Mouse (Mus musculus): Measurements from ENCODE around the gene Fam71d. TPM values are rescaled to one million over a fixed set of nuclear protein-coding genes. Genes with fewer than 3 reads are reported as not detected.

Fam71d gene
- polyA plus RNA-seq, 1 experiment: not detected

DNA sequence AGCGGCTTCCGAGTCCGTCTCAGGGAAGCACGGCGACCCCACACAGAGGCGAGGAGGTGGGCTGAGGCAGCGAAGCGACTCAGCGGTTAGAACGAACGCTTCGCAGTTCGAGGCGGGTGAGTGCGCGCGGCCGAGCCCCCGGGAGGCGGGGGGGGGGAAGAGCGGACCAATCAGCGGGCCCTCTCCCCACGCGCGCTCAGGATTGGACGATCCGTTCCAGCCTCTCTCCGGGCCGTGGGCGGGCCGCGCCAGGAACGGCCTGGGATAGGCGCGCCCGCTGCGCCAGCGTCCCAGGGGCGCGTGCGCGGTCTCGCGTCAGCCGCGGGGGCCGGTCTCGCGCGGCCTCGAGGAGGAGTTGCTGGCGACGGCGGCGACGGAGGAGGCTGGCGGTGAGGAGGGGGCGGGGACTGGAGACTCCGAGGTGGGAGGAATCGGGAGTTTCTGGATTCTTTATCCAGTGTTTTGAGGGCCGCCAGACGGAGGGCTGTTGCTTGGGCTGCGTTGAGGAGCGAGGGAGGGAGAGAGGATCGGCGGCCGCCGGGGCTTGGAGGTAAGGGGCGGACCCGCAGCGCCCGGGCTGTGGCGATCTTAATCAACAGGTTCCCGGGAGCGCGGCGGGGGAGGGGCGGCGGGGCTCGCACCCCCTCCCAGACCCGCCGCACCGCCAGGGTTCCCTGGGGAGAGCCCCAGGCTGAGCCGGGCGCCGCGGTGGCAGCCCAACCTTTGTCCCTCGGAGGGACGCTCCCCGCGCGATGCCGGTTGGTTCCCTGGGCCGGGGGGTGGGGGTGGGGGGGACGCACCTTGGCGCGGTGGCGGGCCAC lies 57.4 kb downstream of the Fam71d start, which contains the start of gene Mpp5:
Gene Mpp5, plus strand, starts transcription at position 351 of the 821 bp plus-strand sequence.
- peak within 1 kb of the TSS; percentile 89 for H3K4me3 ChIP-seq (replicated peaks)
- H3K36me3 ChIP-seq (ENCODE audit: control insufficient read depth): no peaks in the 10 kb centered on the region
- no peak for TF ChIP-seq TAL1 (IDR thresholded peaks at IDR 0.05; ENCODE audit: low read length)
- no peak for TF ChIP-seq GATA1 (IDR thresholded peaks at IDR 0.05; ENCODE audit: low read length)
- H3K9me3 ChIP-seq (ENCODE audit: control insufficient read depth, low read length): no peaks in the 10 kb centered on the region
- peaks cover 2% of the 10 kb centered on the region for H3K27me3 ChIP-seq (ENCODE audit: control insufficient read depth)
- H3K4me1 ChIP-seq (ENCODE audit: control insufficient read depth): peaks cover 23% of the 10 kb centered on the region

DNA sequence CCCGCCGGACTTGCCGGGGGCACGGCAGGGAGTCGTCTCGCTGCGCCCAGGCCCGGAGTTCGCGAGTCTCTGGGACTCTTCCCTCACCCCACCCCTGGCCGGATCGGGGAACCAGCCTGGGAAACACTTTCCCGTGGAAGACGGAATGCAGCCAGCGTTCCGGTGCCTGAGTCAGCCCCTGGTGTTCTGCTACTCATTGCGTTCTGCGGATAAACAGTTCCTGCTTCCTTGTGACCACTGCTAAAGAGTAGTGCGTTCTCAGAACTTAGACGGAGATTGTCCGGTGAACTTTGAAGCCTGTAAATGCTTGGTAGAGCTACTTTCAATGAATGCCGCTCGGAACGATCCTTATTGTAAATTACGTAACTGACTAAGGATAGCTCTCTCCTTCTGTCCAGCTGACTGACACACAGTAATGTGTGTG lies 58.1 kb downstream of the Fam71d start:
- Histone ChIP-seq H3K9me3 (ENCODE audit: control insufficient read depth, low read length) (no peaks in the 10 kb centered on the region), H3K4me1 (ENCODE audit: control insufficient read depth) (peaks cover 23% of the 10 kb centered on the region), H3K4me3 (replicated peaks) (peak overlapping the region; percentile 89), H3K27me3 (ENCODE audit: control insufficient read depth) (peaks cover 2% of the 10 kb centered on the region), H3K36me3 (ENCODE audit: control insufficient read depth) (no peaks in the 10 kb centered on the region)
- TF ChIP-seq GATA1 (IDR thresholded peaks at IDR 0.05; ENCODE audit: low read length) (no peak), TAL1 (IDR thresholded peaks at IDR 0.05; ENCODE audit: low read length) (no peak)

DNA sequence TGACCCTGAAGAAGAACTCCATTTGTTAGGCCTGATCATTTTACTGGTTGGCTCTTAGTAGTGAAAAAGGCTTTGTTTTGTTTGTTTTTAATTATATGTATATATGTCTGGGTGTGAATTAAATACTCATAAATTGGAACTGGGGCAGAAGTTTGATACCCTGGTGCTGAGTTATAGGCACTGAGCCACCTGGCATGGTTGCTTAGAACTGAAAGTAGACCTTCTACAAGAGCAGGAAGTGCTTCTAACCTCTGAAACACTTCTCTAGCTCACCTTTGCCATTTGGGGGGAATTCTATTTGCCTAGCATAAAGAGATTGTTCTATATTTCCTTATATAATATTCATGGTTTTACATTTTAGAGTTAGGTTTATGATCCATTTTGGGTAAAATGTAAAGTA lies 70.6 kb downstream of the Fam71d start:
- no peaks in the 10 kb centered on the region for H3K36me3 ChIP-seq (ENCODE audit: control insufficient read depth)
- peaks cover 4% of the 10 kb centered on the region; the same call in 1 of the 2 replicates for H3K4me1 ChIP-seq (ENCODE audit: control insufficient read depth)
- H3K9me3 ChIP-seq (ENCODE audit: control insufficient read depth, low read length): no peaks in the 10 kb centered on the region
- TF ChIP-seq GATA1 (IDR thresholded peaks at IDR 0.05; ENCODE audit: low read length) (no peak), TAL1 (IDR thresholded peaks at IDR 0.05; ENCODE audit: low read length) (no peak)
- H3K27me3 ChIP-seq (ENCODE audit: control insufficient read depth): no peaks in the 10 kb centered on the region
- no peak overlapping the region for H3K4me3 ChIP-seq (replicated peaks)

DNA sequence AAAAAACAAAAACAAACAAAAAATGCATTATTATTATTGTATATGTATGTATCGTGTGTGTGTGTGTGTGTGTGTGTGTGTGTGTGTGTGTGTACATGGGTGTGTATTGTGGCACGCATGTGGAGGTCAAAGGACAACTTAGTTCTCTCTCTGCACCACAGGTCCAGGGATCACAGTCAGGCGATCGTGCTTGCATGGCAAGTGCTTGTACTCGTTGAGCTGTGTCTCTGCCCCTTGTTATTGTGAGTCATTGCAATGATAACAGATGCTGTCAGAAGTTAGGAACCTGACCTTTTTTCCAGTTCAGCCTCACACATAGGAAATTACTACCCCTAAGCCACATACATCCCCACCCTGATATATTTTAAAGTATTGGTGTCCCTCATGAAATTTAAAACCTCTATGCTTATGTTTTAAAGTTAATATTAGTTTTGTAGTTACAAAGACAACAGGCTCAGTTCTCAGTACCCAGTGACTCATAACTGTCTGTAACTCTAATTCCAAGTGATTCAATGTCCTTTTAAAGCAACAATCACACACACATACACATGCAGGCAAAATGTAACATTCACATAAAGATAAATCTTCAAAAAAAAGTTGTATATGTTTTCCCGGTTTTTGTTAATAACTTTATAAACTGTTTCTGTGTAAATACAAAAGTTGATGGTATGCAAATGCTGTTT lies 77.8 kb downstream of the Fam71d start:
- TF ChIP-seq GATA1 (IDR thresholded peaks at IDR 0.05; ENCODE audit: low read length) (no peak), TAL1 (IDR thresholded peaks at IDR 0.05; ENCODE audit: low read length) (no peak)
- no peak overlapping the region for H3K4me3 ChIP-seq (replicated peaks)
- H3K27me3 ChIP-seq (ENCODE audit: control insufficient read depth): no peaks in the 10 kb centered on the region
- H3K36me3 ChIP-seq (ENCODE audit: control insufficient read depth): no peaks in the 10 kb centered on the region
- no peaks in the 10 kb centered on the region for H3K4me1 ChIP-seq (ENCODE audit: control insufficient read depth)
- H3K9me3 ChIP-seq (ENCODE audit: control insufficient read depth, low read length): no peaks in the 10 kb centered on the region

DNA sequence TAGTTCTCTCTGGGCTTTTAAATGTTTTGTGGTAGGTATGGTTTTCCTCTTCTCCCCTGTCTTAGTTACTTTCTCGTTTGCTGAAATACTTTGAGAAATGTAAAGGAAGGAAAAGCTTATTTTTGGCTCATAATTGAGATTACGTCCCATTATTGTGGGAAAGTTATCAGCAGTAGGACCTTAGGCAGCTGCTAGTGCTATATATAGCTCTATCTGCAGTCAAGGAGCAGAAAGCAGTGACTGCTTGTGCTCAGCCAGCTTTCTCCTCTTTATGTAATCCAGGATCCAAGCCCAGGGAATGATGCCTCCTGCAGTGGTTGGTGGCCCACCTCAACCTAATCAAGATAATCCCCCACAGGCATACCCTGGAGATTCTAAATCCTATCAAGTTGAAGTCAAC lies 81.9 kb downstream of the Fam71d start:
- Histone ChIP-seq H3K9me3 (ENCODE audit: control insufficient read depth, low read length) (no peaks in the 10 kb centered on the region), H3K4me1 (ENCODE audit: control insufficient read depth) (no peaks in the 10 kb centered on the region), H3K4me3 (replicated peaks) (no peak overlapping the region), H3K36me3 (ENCODE audit: control insufficient read depth) (no peaks in the 10 kb centered on the region), H3K27me3 (ENCODE audit: control insufficient read depth) (no peaks in the 10 kb centered on the region)
- TF ChIP-seq GATA1 (IDR thresholded peaks at IDR 0.05; ENCODE audit: low read length) (no peak), TAL1 (IDR thresholded peaks at IDR 0.05; ENCODE audit: low read length) (no peak)

DNA sequence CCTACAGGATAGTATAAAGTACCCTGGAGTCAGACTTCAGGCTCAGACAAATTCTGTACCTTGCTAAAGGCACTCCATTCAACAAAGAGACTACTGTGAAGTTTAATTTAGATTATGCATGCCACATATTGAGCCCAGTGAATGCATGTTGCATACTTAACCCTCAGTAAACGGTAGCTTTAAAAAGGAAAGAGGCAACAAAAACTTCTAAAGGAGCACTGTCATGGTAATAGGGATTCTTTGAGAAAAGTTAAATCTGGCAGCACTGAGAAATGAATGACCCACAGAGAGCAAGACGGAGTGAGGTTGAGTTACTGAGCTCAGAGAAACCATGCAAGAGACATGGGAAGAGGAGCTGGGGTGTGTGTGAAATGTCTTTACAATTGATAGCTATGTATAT lies 86.6 kb downstream of the Fam71d start:
- TF ChIP-seq TAL1 (IDR thresholded peaks at IDR 0.05; ENCODE audit: low read length): no peak
- no peak for TF ChIP-seq GATA1 (IDR thresholded peaks at IDR 0.05; ENCODE audit: low read length)
- no peaks in the 10 kb centered on the region for H3K9me3 ChIP-seq (ENCODE audit: control insufficient read depth, low read length)
- no peaks in the 10 kb centered on the region for H3K4me1 ChIP-seq (ENCODE audit: control insufficient read depth)
- no peaks in the 10 kb centered on the region for H3K36me3 ChIP-seq (ENCODE audit: control insufficient read depth)
- no peak overlapping the region for H3K4me3 ChIP-seq (replicated peaks)
- H3K27me3 ChIP-seq (ENCODE audit: control insufficient read depth): no peaks in the 10 kb centered on the region

DNA sequence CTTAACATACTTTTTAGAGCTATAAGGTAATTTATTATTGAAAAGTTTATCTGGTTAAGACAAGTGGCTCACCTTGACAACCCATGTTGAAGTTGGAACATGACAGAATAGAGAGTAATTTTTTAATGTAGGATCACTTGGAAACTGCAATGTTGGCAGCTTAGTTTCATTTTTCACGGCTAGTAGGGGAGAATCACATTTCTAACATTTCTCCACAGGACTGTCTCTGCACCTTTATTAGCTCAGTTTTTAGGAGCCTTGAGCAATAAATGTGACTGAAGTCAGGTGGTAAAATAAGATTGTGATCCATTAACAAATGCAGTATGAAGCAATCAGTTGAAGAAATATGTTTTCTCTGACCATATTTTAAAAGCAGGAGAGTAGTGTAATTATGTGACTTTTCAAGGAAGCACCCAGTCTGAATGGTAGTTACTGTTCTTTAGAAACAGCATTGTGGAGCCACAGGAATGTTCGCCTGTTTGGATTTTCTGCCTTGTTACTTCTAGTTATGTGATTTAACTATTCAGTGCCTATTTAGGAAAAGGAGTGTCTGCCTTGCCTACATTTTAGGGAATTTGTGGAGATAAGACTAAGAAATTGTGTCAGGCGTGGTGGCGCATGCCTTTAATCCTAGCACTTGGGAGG lies 87.2 kb downstream of the Fam71d start:
- Histone ChIP-seq H3K27me3 (ENCODE audit: control insufficient read depth) (no peaks in the 10 kb centered on the region), H3K4me3 (replicated peaks) (no peak overlapping the region), H3K9me3 (ENCODE audit: control insufficient read depth, low read length) (no peaks in the 10 kb centered on the region), H3K36me3 (ENCODE audit: control insufficient read depth) (no peaks in the 10 kb centered on the region), H3K4me1 (ENCODE audit: control insufficient read depth) (no peaks in the 10 kb centered on the region)
- TF ChIP-seq TAL1 (IDR thresholded peaks at IDR 0.05; ENCODE audit: low read length) (no peak), GATA1 (IDR thresholded peaks at IDR 0.05; ENCODE audit: low read length) (no peak)

Other genes starting within 250 kb of the Fam71d start
- gene Mpp5, start 57.4 kb downstream of the Fam71d start, polyA plus RNA-seq (2012): 0.04 and 0.05 TPM in 2 replicates
- 0.70 and 1.2 TPM in 2 replicates for gene Atp6v1d, start 170.1 kb downstream of the Fam71d start, polyA plus RNA-seq (2012)
- 2.0 and 2.1 TPM in 2 replicates for gene Eif2s1, start 170.3 kb downstream of the Fam71d start, polyA plus RNA-seq (2012)
- 8.1 and 8.2 TPM in 2 replicates for gene Plek2, start 215.4 kb downstream of the Fam71d start, polyA plus RNA-seq (2012)

Data from erythroblast, embryonic 14.5 days (primary cell).